Mouse (Mus musculus): ENCODE measurements around the gene Rchy1.

The Rchy1 gene

GRCm38 (mm10) chr5:91962639-91963440 is at the start of gene Rchy1:
Gene Rchy1, minus strand, starts transcription at chr5:91963068.
- DNase-seq (ENCODE audit: low read depth, low spot score), result peak; percentile 98

GRCm38 (mm10) chr5:92011756-92012155 is 48.9 kb upstream of the Rchy1 start:
- DNase-seq (ENCODE audit: low read depth, low spot score), result no peak

DNA sequence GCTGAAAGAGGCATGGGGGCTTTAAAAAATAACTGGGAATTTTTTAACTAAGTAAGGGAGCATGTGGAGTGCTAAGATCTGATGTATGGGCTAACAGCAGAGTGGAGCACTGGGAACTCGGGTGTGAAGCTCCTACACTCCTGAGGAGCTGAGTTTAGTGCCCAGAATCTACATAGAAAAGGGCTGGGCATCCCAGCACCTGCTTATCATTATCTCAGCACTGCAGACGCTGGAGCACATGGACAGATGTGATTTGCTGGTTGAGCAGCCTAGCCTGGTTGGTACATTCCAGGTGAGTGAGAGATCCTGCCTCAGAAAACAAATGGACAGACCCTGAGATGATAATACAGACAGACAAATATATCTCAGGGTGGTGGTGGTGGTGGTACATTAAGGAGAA is 47.0 kb upstream of the Rchy1 start:
- no peak for DNase-seq (ENCODE audit: low read depth, low spot score)

- DNase-seq (ENCODE audit: low read depth, low spot score), result peak; percentile 27
Measured at GRCm38 (mm10) chr5:92003011-92003410, 40.1 kb upstream of the Rchy1 start.

DNA sequence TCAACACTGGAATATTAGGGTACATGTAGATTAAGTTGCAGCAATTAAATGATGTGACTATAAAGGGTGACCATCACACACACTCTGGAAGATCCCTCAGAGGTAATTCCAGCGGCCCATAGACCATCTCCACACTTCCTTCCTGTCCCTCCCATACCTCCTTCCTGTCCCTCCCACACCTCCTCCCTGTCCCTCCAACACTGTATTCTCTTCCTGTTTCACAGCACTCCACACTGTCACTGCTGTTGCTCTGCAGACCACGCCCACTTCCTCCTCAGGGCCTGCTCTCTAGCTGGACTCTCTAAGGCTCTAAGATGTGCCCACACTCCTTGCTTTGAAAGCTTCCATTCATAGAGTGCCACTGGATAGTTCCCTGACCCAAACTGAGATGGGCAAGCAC is 37.9 kb upstream of the Rchy1 start:
- DNase-seq (ENCODE audit: low read depth, low spot score), result peak; percentile 33

GRCm38 (mm10) chr5:91994546-91994945 is 31.7 kb upstream of the Rchy1 start:
- DNase-seq (ENCODE audit: low read depth, low spot score), result peak; percentile 87

GRCm38 (mm10) chr5:91993061-91993460 is 30.2 kb upstream of the Rchy1 start:
- no peak for DNase-seq (ENCODE audit: low read depth, low spot score)

DNA sequence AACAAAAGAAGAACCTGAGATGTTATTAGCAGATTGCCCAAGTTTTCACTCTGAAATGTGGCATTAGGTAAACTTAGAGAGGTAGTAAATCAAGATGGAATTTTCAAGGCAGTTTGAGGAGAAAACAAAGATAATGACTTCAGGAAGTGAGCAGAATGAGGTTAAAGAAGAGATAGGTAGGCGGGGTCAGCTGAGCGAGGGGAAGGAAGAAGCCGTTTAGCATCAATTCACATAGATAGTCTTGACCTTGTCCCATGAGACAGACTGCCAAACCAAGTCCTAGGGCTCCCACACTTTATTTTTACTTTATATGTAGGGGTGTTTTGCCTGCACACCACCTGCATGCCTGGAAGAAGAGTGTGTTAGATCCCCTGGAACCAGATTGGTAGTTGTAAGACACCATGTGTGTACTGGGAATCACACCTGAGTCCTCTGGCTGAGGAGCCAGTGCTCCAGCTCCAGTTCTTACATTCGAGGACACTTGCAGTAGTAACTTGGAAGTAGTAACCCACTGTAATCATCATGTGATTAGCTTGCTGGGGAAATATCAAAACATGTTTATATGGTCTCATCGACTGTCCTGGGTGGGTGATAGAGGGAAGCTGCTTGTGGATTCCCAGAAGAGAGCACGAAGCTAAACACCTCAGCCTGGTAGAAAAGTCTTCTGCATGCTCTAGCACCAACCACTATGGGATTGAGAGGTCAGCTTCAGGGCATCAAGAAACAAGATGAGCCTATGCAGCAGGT is 28.5 kb upstream of the Rchy1 start:
- peak; percentile 40 for DNase-seq (ENCODE audit: low read depth, low spot score)

GRCm38 (mm10) chr5:91989261-91989660 is 26.4 kb upstream of the Rchy1 start:
- DNase-seq (ENCODE audit: low read depth, low spot score), result no peak

GRCm38 (mm10) chr5:91987799-91988198 is 24.9 kb upstream of the Rchy1 start:
- DNase-seq (ENCODE audit: low read depth, low spot score), result no peak

DNA sequence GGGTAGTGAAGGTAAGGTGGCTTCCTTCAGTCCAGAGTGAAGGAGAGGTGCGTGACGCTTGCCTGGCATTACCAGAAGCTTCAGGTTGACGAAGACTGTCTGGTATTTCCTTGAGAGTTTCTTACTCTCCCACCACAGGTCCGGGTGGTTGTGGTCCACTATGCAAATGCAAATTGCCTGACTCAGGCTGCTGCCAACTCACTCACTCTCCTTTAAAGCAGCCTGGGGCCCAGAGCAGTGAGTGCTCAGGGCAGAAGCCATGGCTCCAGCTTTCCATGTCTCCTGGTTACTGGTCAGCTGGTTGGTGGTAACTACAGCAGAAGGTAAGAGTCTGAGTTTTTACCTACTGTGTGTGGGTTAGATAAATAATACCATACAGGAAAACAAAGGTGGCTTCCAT is 24.4 kb upstream of the Rchy1 start, which contains the start of gene Odaph:
Gene Odaph (plus strand): TSS at position 240 of the 400 bp plus-strand sequence.
- DNase-seq (ENCODE audit: low read depth, low spot score), result no peak

DNA sequence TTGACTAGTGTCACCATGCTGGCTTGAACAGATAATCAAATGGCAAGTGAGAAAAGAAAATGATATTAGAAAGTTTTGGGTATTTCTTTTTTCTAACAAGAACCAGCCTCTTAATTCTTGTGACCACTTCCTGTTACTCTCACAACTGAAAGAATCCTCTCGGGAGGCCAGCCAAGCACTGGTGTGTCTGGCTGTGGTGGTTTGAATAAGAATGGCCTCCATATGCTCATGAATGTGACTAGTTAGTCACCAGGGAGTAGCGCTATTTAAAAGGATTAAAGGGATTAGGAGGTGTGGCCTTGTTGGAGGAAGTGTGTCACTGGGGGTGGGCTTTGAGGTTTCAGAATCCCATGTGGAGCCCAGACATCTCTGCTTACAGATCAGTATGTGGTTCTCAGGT is 22.9 kb upstream of the Rchy1 start:
- DNase-seq (ENCODE audit: low read depth, low spot score), result peak; percentile 61

DNA sequence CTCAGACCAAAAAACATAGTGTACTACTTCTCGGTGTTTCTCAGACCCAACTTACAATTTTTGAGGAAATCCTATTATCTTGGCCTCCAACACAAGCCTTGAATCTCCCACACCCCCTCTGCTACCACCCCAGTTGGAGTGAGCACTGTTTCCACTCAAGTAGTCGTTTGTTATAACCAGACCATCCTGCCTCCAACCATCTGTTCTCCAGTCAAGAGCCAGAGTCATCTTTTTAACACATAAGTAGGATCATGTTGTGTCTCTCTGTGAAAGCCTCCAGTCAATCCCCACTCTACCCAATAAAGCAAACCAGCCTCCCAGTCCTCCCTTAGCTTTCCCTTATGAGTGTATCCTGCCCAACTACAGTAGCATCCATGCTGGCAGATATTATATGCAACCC is 20.6 kb upstream of the Rchy1 start:
- no peak for DNase-seq (ENCODE audit: low read depth, low spot score)

GRCm38 (mm10) chr5:91981176-91981840 is 18.4 kb upstream of the Rchy1 start:
- DNase-seq (ENCODE audit: low read depth, low spot score), result no peak

DNA sequence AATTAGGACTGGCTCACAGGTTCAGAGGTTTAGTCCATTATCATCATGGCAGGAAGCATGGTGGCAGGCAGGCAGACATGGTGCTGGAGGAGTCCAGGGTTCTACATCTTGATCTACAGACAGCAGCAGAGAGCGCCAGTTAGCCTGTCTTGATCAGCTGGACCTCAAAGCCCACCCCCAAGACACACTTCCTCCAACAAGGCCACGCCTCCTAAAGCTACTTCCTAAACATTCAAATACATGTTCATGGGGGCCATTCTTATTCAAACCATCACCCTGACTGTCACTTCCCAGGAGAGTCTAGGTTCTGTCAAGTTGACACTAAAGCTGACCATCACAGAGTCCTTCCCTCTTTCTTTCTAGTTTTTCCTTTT is 14.5 kb upstream of the Rchy1 start:
- peak; percentile 44 for DNase-seq (ENCODE audit: low read depth, low spot score)

DNA sequence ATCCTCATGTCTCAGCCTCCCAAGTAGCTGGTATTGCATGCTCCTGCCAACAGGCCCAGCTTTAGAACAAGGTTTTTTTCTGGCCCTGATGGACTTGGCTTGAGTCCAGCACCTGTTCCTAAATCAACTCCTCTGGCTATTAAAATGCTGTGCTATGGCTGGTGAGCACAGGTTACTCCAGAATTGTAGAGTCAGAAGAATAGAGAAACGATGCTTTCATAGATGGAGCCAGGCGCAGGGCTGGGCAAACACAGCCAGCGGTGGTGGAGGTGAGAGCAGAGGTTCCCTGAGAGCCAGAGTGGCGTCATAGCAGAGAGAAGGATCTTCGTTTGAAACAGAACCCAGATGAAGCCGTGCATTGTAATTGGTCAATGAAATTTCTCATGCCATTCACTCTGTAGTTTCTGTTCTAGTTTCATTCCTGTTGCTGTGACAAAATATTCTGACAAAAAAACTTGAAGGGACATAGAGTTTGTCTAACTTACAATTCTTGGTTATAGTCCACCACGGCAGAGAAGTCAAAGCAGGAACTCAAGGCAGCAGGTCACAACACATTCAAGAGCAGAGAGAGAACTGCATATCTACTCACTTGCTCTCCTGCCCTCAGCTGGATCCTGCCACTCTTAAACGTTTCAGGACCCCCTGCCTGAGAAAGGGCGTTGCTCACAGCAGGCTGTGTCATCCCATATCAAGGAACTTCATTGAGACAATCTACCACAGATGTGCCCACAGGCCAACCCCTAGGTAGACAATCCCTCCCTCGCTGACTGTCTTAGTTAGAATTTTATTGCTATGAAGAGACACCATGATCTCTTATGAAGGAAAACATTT is 13.9 kb upstream of the Rchy1 start:
- no peak for DNase-seq (ENCODE audit: low read depth, low spot score)

- no peak for DNase-seq (ENCODE audit: low read depth, low spot score)
Measured at GRCm38 (mm10) chr5:91975758-91976157, 12.9 kb upstream of the Rchy1 start.

DNA sequence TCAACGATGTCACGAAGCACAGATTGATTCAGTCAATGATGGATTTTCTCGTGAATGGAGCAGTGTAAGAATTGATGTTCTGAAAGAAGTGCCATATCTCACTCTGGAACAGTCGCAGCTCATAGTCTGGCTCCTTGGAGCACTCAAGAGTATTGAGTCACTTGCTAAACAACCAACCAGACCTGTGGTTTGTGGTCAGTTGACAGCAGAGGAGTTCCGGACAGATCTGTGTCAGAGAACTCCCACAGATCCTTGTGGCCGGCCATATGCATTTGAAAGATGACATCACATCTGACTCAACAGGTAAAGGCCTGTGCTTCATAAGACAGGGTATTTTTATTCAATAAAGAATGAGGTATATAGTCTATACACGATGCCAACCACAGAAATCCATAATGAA is 11.1 kb upstream of the Rchy1 start:
- no peak for DNase-seq (ENCODE audit: low read depth, low spot score)

- no peak for DNase-seq (ENCODE audit: low read depth, low spot score)
Measured at GRCm38 (mm10) chr5:91972046-91972445, 9.2 kb upstream of the Rchy1 start.

DNA sequence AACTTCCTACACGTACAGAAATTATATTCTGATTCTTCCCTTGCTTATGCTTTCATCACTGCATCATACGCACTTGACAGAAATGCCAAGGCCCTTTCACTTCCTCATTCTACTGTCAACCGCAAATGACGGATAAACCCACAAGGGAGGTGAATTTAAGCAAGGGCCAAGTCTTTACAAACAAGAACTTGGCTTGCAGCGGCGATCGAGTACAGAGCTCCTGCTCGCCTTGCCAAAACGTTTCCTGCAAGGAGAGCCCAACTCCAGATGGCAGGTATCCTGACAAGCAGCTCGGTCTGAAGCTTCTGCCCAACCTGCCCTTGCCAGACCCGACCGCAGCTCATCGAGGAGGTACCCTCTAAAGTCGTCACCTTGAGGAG is 619 bp downstream of the Rchy1 start:
- DNase-seq (ENCODE audit: low read depth, low spot score), result no peak

DNA sequence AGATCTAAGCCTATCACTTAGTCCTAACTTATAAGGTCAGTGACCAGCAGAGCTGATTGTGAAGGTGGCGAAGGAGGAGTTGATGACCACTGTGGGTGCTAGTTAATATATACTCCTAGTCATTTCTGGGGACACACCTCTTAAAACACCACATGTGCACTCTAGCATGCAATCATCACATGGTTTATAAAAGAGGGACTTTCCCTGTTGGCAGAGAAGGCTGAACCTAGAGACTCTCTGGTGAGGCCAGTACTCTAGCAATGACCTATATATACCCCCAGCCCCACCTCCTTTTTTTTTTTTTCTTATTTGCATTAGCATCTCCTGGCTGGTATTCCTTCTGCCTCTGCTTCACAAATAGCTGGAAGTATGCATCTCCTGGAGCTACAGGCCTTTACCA is 1.5 kb downstream of the Rchy1 start:
- no peak for DNase-seq (ENCODE audit: low read depth, low spot score)
